8 mouse cellular contexts compared by ENCODE assay signal in the genomic region with DNA sequence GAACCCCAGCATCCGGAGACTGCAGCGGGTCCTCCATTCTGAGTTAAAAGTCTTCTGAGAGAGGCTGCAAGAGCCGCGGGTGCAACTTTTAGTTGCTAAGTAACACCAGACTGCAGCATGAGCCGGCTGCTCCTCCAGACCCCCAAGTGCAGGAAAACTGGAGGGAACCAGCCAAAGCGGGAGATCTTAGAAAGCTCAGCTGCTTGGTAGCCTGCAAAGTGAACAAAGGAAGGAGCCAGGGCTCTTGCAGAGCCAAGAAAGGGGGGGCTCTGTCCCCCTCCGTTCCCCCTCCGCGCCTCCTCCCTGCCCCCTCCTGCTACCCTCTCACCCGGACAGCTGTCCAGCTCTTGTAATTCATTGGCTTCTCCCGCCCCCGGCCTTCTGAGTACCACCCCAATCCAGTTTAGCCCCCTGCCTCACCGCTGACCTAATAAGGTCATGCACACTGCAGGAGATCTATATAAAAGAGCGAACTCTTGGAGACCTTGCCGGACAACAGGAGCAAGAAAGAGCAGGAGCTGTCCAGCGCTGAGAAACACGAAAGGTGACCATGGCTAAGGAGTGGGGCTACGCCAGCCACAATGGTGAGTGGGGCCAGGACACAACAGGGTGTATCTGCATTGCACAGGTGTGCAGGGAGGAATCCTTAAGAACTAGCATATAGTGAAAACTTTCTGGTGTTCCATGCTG. TPM values are rescaled to one million over a fixed set of nuclear protein-coding genes. Genes with fewer than 3 reads are reported as not detected.
DNase-seq lines count a peak whose midpoint lies in the region; ATAC-seq and TF ChIP-seq lines count a peak whose summit lies in the region.

Car3 (plus strand) TSS at position 491 of the 690 bp plus-strand sequence.

- no peaks in the 10 kb centered on the region for H3K27me3 ChIP-seq in cerebellum, adult 2 months (ENCODE audit: control insufficient read depth, insufficient read depth, low read length)
- no peaks in the 10 kb centered on the region for H3K27me3 ChIP-seq in heart, embryonic 13.5 days (replicated peaks)
- no peaks in the 10 kb centered on the region for H3K27me3 ChIP-seq in limb, embryonic 14.5 days (ENCODE audit: control insufficient read depth, insufficient read depth, low read length)
- no peaks in the 10 kb centered on the region for H3K27me3 ChIP-seq in neural tube, embryonic 13.5 days

- no peak for DNase-seq in cerebellum, adult 2 months
- DNase-seq in cerebellum, adult 9-11 months, result no peak
- no peak for DNase-seq in urinary bladder, adult 2 months (ENCODE audit: low spot score)
- DNase-seq in urinary bladder, postnatal 10 days (ENCODE audit: low spot score), result no peak
- peak; percentile 61 for DNase-seq in limb, embryonic 14.5 days (ENCODE audit: low spot score)
- no peak for DNase-seq in spleen, adult 18-20 months

- no peak for ATAC-seq in heart, embryonic 13.5 days (ENCODE audit: extremely low read depth, insufficient number of reproducible peaks, low FRiP score, low TSS enrichment)
- ATAC-seq in limb, embryonic 14.5 days (ENCODE audit: low FRiP score, low read depth), result peak; percentile 63
- peak; percentile 93 for ATAC-seq in neural tube, embryonic 13.5 days (ENCODE audit: low read depth)

- no peaks in the 10 kb centered on the region for H3K9me3 ChIP-seq in heart, embryonic 13.5 days
- H3K9me3 ChIP-seq in limb, embryonic 14.5 days (ENCODE audit: control insufficient read depth, low read length), result no peaks in the 10 kb centered on the region
- no peaks in the 10 kb centered on the region for H3K9me3 ChIP-seq in neural tube, embryonic 13.5 days

- peak within 1 kb of the TSS; percentile 84 for H3K4me2 ChIP-seq in heart, embryonic 13.5 days
- peak within 1 kb of the TSS; percentile 61 for H3K4me2 ChIP-seq in limb, embryonic 14.5 days (replicated peaks; ENCODE audit: low read depth, low read length, severe bottlenecking)
- H3K4me2 ChIP-seq in neural tube, embryonic 13.5 days, result peak within 1 kb of the TSS; percentile 86

- TF ChIP-seq POLR2A in cerebellum, adult 2 months (IDR thresholded peaks at IDR 0.05; ENCODE audit: borderline replicate concordance, insufficient read depth, low read length), result no peak
- TF ChIP-seq POLR2A in limb, embryonic 14.5 days (IDR thresholded peaks at IDR 0.05; ENCODE audit: borderline replicate concordance, extremely low read depth, insufficient read depth, insufficient read length), result no peak

- H3K36me3 ChIP-seq in heart, embryonic 13.5 days, result no peaks in the 10 kb centered on the region
- H3K36me3 ChIP-seq in limb, embryonic 14.5 days (ENCODE audit: control insufficient read depth, insufficient read depth, low read length), result no peaks in the 10 kb centered on the region
- no peaks in the 10 kb centered on the region for H3K36me3 ChIP-seq in neural tube, embryonic 13.5 days

- peak within 1 kb of the TSS; percentile 67 for H3K9ac ChIP-seq in heart, embryonic 13.5 days
- H3K9ac ChIP-seq in limb, embryonic 14.5 days (ENCODE audit: low read depth, low read length, severe bottlenecking), result peak within 1 kb of the TSS; percentile 50
- peak within 1 kb of the TSS; percentile 66 for H3K9ac ChIP-seq in neural tube, embryonic 13.5 days

- peak within 1 kb of the TSS; percentile 15 for H3K4me3 ChIP-seq in cerebellum, adult 2 months (replicated peaks; ENCODE audit: insufficient read depth, low read depth, low read length)
- H3K4me3 ChIP-seq in heart, embryonic 13.5 days, result peak within 1 kb of the TSS; percentile 49
- H3K4me3 ChIP-seq in limb, embryonic 14.5 days (replicated peaks; ENCODE audit: low read length), result peak within 1 kb of the TSS; percentile 26
- peak within 1 kb of the TSS; percentile 42 for H3K4me3 ChIP-seq in neural tube, embryonic 13.5 days

- H3K27ac ChIP-seq in cerebellum, adult 2 months (ENCODE audit: insufficient read depth, low read length), result no peak within 1 kb of the TSS
- no peak within 1 kb of the TSS for H3K27ac ChIP-seq in heart, embryonic 13.5 days (replicated peaks)
- no peak within 1 kb of the TSS for H3K27ac ChIP-seq in limb, embryonic 14.5 days (replicated peaks; ENCODE audit: low read depth, low read length)
- H3K27ac ChIP-seq in neural tube, embryonic 13.5 days (replicated peaks), result peak within 1 kb of the TSS; percentile 3; the same call in 1 of the 2 replicates

- no peak for TF ChIP-seq CTCF in cerebellum, adult 2 months (IDR thresholded peaks at IDR 0.05; ENCODE audit: borderline replicate concordance, insufficient read depth, low read depth, low read length)

- 12% methylated on average over 18 of the region's 18 CpGs for WGBS in cerebellum, adult 2 months
- WGBS in heart, embryonic 13.5 days, result 3% methylated on average over 18 of the region's 18 CpGs
- 4% methylated on average over 14 of the region's 18 CpGs for WGBS in limb, embryonic 14.5 days
- WGBS in neural tube, embryonic 13.5 days, result 3% methylated on average over 17 of the region's 18 CpGs

- H3K4me1 ChIP-seq in cerebellum, adult 2 months (ENCODE audit: control insufficient read depth, insufficient read depth, low read length), result no peaks in the 10 kb centered on the region
- H3K4me1 ChIP-seq in heart, embryonic 13.5 days, result peaks cover 10% of the 10 kb centered on the region
- peaks cover 12% of the 10 kb centered on the region; the same call in 1 of the 2 replicates for H3K4me1 ChIP-seq in limb, embryonic 14.5 days (ENCODE audit: control insufficient read depth, insufficient read depth, low read length)
- peaks cover 17% of the 10 kb centered on the region for H3K4me1 ChIP-seq in neural tube, embryonic 13.5 days (replicated peaks)

RNA-seq across cellular contexts. Expression of gene Car3, which starts in this region (rescaled TPM):
- polyA plus RNA-seq in cerebellum, adult 2 months (2012; rRNA removed), result 0.44 and 0.59 TPM in 2 replicates
- 476 and 674 TPM in 2 replicates for polyA plus RNA-seq in urinary bladder, adult 2 months (2012; rRNA removed)
- 6.8 and 7.5 TPM in 2 replicates for polyA plus RNA-seq in heart, embryonic 13.5 days (2015; fragmentation: Nextera tagmentation; extraction: Ambion mirVana)
- 11.3 and 13.3 TPM in 2 replicates for polyA plus RNA-seq in limb, embryonic 14.5 days (2012; rRNA removed)
- polyA plus RNA-seq in limb, embryonic 14.5 days (2014; fragmentation: Nextera tagmentation; extraction: Ambion mirVana), result 24.9 and 35.0 TPM in 2 replicates
- 10.0 and 10.1 TPM in 2 replicates for polyA plus RNA-seq in neural tube, embryonic 13.5 days (2015; fragmentation: Nextera tagmentation; extraction: Ambion mirVana)

Comparison
In these comparisons a context has a peak if more than half of its experiments do, and no peak if none do; other contexts are left out.
1. RNA of gene Car3 (polyA plus RNA-seq): 476 to 674 TPM in urinary bladder, adult 2 months; 11.3 to 35.0 TPM in limb, embryonic 14.5 days, 10.0 to 10.1 TPM in neural tube, embryonic 13.5 days, 6.8 to 7.5 TPM in heart, embryonic 13.5 days and 0.44 to 0.59 TPM in cerebellum, adult 2 months; every median in the first group is over 10 times any median in the second.
2. Peak in every context shown above with its lines, with median percentiles within 50 percentile points of each other: H3K4me3 ChIP-seq, H3K4me2 ChIP-seq and H3K9ac ChIP-seq.